Mouse (Mus musculus): ENCODE results near the gene Got1.
A peak's percentile ranks its signal among the peaks of the same experiment; 100 is the strongest.
"Not testable (repeated sequence)": the region's sequence is repeated elsewhere in the genome, so short reads cannot be mapped to it uniquely, and the experiment has no call there.

Got1 gene

GRCm38 (mm10) chr19:43521362-43521761 lies 3.0 kb downstream of the Got1 start:
- DNase-seq, result no peak

DNA sequence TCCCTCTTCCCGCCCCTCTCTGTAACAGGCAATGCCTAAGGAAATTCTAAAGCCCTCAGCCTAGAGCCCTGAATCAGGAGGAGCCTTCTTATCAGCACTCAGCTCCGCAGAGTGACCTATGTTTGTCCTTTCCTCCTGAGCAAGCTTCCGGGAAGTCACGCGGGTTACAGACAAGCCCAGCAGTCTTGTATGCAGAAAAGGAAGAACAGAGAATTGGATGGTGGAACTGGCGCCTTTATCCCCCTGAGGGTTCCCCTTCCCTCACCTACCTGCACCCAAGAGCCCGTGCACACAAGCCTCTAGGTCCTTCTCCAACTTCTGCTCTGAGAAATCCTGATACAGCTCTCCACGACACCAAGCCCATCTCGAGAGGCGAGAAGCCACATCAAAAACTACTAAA lies 4.0 kb downstream of the Got1 start:
- no peak for DNase-seq

DNA sequence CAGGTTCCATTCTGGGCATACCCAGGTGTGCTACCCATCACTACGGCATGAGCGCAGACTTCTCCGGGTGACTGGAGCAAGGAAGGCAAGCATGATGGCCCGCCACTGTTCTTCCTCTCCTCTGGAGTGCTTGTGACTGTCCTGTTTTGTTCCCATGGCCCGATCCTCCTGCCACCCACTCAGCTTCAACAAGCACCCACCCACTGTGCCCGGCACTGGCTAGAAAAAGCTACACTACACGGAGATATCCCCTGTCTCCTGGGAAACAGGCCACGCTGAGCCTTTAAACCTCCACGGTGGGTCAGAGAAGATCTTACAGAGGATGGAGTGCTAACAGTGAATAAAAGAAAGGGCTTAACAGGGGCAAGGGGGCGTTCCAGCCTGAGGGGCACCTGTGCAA lies 5.2 kb downstream of the Got1 start:
- no peak for DNase-seq

- DNase-seq, result no peak
These were observed 6.1 kb downstream of the Got1 start for GRCm38 (mm10) chr19:43518261-43518660.

DNA sequence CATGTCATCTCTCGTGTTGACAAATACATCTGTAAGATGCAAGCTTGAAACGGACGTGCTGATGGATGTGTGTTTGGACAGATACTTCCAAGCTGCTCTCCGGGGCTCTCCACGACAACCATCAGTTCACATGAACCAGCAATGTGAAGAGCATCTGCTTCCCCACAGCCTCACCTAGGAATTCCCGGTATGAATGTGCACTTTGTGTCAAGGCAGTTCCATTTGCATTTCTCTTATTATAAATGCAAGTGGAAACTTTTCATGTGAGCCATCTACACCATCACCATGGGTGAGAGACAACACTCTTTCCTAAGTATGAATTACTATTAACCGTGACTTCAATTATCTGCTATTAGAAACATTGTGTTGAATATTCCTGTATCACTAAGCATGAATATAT lies 6.6 kb downstream of the Got1 start:
- no peak for DNase-seq

DNA sequence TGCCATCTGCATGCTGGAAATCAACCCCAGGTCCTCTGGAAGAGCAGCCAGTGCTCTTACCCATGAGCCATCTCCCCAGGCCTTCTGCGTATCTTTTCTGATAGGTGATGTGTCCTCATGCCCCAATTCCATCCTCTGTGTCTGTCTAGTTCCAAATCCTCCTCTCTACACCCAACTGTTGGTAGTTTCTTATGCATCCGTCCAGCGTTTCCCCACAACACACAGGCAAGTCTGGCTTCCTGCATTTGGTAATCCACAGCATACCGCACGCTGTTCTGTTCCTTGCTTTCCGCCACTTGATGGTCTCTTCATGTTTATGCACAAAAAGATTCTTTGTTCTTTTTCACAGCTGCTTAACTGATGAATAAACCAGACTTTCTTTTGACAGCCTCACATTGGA lies 7.1 kb downstream of the Got1 start:
- DNase-seq, result no peak

DNA sequence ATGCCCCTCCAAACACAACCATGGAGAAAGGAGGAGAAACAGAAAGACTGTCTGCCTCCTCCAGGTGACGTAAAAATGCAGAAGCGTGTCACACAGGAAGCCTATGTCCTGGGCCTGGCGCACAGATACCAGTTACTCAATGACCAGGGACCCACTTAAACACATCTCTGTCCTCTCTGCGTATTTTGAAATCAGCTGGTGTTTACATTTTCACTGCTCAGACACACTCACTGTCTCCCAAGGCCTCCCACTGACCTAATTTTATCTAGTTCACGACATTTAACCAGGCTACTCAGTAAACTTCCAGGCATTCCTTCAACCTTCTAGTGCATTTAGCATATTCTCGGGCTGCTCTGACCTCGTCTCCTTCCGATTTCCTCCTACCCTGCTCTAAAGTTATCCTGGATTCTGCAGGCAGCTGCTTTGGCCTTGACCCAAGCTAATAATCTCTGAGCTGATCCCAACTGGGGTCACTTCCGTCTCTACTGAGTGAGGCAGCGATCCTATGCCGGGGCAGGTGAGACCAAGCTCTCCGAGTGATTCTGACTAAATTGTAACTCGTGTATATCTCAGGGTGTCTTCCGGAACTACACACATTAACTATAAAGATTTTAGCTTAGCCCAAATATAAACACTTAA lies 7.9 kb downstream of the Got1 start:
- no peak for DNase-seq

DNA sequence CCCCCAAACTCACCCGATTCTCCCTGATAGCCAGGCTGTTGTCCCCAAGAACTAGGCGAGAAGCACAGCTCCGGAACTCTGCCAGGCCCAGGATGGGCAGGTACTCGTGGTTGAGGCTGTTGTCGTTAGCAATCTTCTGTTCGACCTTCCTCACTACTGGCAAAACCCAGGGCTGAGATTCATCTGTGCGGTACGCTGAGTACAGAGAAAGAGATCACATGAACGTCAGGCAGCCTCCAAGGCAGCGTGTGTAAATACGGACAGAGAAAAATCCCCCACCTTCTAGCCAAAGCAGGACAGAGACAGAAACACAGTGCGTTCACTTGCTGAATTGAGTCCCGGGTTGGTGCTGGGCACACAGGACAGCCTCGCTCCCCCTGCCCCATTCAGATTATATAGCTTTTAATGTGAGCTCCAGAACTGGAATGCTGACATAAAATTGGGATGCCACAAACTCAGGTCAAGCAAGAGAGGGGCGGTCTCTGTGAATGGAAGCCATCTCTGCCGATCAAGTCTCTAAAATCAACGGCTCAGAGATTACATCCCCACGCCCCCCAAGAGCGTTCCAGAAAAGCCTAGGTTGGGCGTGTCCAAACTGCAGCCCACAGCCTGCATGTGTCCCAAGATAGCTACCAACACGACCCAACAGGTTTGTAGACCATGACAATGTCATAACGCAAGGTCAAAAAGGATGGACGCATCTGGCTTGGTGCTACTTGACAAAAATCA lies 8.6 kb downstream of the Got1 start:
- no peak for DNase-seq

DNA sequence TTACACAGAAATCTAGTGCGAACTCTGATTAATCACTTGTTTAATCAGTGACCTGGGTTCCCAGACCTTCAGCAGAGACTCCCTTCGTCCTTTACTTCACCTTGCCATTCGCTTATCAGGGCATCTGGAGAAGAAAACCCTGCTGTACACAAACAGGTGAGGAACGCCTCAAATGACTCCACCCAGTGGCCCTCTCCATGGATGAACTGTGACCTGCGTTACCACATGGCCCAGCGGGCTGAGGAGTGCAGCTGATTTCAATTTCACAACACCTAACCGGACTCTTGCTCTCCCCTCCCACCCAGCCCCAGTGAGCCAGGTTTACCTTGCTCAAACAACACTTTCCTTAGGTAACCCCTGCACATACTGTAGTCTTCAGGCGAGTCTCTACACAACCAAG lies 10.5 kb downstream of the Got1 start:
- DNase-seq, result peak; percentile 27

- peak; percentile 40 for DNase-seq
These were observed 12.5 kb downstream of the Got1 start for GRCm38 (mm10) chr19:43511621-43512620.

DNA sequence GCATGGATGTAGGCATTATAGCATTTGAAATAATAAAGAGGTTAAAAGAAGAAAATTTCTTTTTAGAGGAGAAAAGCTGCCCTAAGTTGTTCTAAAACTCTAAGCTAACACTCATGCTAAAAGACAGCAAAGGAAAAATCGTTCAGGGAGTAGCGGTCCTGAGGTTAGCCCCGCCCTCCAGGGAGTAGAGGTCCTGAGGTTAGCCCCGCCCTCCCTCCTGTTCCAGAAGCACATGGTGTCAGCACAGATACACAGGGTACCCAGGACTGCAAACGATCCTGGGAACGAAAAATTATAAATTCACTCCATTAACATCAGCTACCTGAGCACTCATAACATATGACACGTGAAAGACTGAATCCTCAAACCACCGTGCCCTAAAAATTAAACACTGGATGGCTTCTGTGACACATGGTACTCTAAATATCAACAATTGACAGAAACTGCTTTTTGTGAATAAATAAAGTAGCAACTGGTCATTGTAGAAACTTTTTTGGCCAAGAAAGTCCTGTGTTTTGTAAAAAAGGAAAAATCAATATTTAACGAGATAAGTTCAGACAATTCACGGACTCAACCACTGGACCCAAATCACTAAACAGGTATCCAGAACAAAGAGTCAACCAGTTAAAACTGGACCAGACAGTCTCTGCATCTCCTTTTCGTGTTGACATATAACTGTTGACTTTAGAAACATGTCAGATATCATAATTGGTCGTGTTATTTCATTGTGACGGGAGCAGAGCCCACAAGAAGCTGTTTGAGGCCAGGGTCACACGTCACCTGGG lies 13.8 kb downstream of the Got1 start:
- DNase-seq, result no peak

DNA sequence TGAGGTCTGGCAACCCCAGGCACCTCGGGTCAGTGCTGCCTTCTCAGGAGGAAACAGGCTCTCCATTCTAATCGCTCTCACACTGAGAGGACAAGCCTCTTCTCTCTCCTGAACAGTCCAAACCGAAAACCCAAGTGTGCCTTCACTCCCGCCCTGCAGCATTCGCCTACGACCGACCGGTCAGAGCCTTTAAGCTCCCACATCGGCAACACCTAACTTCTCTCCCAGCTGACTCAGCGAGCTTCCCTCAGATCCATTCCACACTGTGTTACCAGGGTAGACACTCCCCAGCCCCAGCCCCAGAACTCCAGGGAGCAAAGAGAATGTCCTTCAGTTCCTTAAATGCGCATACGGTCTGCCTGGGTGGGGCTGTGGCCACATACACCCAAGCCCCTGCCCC lies 19.0 kb downstream of the Got1 start:
- DNase-seq, result no peak

DNA sequence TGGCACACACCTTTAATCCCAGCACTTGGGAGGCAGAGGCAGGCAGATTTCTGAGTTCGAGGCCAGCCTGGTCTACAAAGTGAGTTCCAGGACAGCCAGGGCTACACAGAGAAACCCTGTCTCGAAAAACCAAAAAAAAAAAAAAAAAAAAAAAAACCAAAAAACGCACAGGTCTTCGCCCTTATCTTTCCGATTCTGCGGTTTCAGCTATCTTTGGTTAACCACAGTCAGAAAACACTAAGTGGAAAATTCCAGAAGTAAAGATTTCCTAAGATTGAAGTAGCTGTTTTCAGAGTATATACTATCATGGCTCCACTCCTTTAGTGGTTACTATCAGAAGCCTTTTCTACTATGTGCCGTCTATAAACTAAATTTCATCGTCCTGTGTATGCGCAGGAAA lies 20.8 kb downstream of the Got1 start:
- not testable (repeated sequence) for DNase-seq

GRCm38 (mm10) chr19:43502630-43503029 lies 21.8 kb downstream of the Got1 start:
- DNase-seq, result no peak

- DNase-seq, result no peak
These were observed 25.5 kb downstream of the Got1 start for GRCm38 (mm10) chr19:43498874-43499273.

- DNase-seq, result no peak
These were observed 27.0 kb downstream of the Got1 start for GRCm38 (mm10) chr19:43497440-43497839.

GRCm38 (mm10) chr19:43495846-43496245 lies 28.6 kb downstream of the Got1 start:
- DNase-seq, result peak; percentile 60

DNA sequence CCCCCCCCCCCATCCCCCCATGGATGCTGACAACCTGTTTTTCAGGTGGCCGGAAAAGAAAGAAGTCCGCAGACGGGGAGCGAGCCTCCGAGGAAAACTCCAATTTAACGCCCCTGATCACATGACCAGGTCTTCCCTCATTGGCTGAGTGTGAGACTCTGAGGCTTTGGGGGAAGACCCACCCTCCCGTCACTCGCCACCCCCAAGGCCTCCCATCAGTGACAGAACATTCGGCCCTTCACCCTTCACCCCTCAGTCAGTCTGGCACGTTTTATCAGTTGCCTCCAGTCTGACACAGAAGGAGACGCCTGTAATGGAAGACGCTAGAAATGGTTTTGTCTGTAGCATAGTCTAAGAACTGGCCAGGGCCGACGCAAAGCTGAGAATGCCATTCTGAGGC lies 29.5 kb downstream of the Got1 start:
- no peak for DNase-seq

- DNase-seq, result no peak
These were observed 30.5 kb downstream of the Got1 start for GRCm38 (mm10) chr19:43493878-43494277.

DNA sequence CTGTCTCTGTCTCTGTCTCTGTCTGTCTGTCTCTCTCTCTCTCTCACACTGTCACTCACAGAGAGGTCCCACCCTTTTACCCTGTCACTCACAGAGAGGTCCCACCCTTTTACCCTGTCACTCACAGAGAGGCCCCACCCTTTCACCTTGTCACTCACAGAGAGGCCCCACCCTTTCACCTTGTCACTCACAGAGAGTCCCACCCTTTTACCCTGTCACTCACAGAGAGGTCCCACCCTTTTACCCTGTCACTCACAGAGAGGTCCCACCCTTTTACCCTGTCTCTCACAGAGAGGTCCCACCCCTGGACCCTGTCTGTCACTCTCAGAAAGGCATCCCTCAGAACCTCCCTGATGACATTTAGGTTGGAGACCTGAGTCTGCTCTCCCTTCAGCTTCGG lies 31.1 kb downstream of the Got1 start:
- not testable (repeated sequence) for DNase-seq

DNA sequence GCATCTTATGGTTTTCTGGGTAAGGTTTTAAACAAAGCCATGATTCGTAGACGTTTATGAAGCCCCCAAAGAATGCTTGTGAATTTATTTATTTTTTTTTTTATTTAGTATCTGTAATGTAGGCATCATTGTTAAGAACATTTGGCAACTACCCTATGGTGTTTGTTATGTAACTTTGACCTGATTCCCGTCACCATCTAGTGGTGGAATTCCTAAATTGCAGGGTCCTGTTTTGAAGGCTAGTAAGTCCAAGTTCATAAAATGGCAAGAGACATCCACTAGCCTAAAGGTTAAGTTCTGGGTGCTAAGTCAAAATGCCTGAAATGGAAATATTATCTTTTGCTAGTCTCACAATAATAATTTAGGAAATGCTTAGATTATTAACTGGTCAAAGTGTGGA lies 37.0 kb downstream of the Got1 start:
- no peak for DNase-seq

DNA sequence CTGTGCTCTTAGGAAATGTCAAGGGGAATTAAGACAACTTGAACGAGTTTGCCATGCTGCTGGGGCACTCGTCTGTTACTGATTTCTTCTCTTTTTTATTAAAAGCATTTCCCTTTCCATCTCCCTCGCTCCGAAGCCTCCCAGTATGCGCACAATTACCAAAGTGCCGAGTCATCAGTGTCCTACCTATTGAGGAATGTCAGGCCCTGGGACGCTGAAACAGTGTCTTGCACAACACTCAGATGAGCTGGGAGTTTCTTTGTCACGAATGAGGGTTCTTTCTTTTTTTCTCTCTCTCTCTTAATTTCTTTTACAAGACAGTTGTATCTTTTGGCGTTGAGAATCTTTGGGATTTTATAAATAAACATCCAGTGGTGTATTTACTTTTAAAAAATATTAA lies 43.9 kb downstream of the Got1 start:
- no peak for DNase-seq

DNA sequence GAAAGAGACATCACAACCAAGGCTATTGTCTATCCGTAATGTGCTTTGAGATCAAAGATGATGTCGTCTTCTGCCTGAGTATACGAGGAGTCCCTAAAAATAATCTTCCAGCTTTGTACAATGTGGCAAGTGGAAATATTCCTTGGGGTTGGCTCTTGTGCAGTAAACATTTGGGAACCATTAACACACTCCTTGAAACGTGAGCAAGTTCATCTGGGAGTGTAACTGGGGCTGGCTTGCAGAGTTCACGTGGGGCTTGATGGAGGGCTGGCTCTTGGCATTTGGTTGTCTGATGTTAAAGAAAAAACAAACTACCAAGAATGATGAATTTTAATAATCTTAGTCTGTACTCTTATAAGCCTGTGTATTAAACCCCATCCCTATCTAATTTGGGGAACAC lies 45.0 kb downstream of the Got1 start:
- DNase-seq, result no peak
